ENCODE assay signal across 16 mouse cellular contexts in genomic region chr3:88630018-88630417, GRCm38 (mm10). TPM values are rescaled to one million over a fixed set of nuclear protein-coding genes. Genes with fewer than 3 reads are reported as not detected.
A peak's percentile ranks its signal among the peaks of the same experiment; 100 is the strongest.
DNase-seq lines count a peak whose midpoint lies in the region; ATAC-seq lines count a peak whose summit lies in the region.
"Had no signal": no experiment of that assay in that cellular context is flagged by ENCODE, and none has a peak within 500 bp of the region (broad histone marks: within the 10 kb centered on the region; RNA-seq: fewer than 3 reads in every experiment).

No protein-coding gene starts in this region.

- peaks cover 68% of the 10 kb centered on the region for H3K36me3 ChIP-seq in heart, embryonic 12.5 days
- peaks cover 30% of the 10 kb centered on the region for H3K36me3 ChIP-seq in limb, embryonic 11.5 days (ENCODE audit: control insufficient read depth, insufficient read depth, low read length)
- H3K36me3 ChIP-seq in limb, embryonic 10.5 days, result peaks cover 99% of the 10 kb centered on the region
- peaks cover 95% of the 10 kb centered on the region for H3K36me3 ChIP-seq in limb, embryonic 12.5 days

- DNase-seq in heart, postnatal 10 days, result no peak
- DNase-seq in limb, embryonic 11.5 days (ENCODE audit: low spot score), result no peak
- no peak for DNase-seq in limb, embryonic 10.5 days (ENCODE audit: low spot score)
- DNase-seq in embryo, embryonic 10 days (ENCODE audit: low spot score), result no peak

- 33% methylated on average over 9 of the region's 9 CpGs for WGBS in heart, embryonic 12.5 days
- WGBS in limb, embryonic 11.5 days, result 78% methylated on average over 9 of the region's 9 CpGs
- 85% methylated on average over 9 of the region's 9 CpGs for WGBS in limb, embryonic 10.5 days
- 73% methylated on average over 9 of the region's 9 CpGs for WGBS in limb, embryonic 12.5 days

- ATAC-seq in heart, embryonic 12.5 days (ENCODE audit: insufficient number of reproducible peaks, low FRiP score), result peak; percentile 34; the same call in 1 of the 2 replicates
- ATAC-seq in limb, embryonic 11.5 days (ENCODE audit: insufficient number of reproducible peaks, low FRiP score, low TSS enrichment, low read depth), result peak; percentile 57; the same call in 1 of the 2 replicates
- ATAC-seq in limb, embryonic 12.5 days (ENCODE audit: insufficient number of reproducible peaks, insufficient read depth, low FRiP score, low TSS enrichment, low read depth), result peak; percentile 77
- ATAC-seq in granulocyte monocyte progenitor cell, adult 5-6 weeks (replicated peaks; ENCODE audit: poor library complexity, severe bottlenecking), result no peak

- H3K27me3 ChIP-seq in heart, embryonic 12.5 days (replicated peaks), result no peaks in the 10 kb centered on the region
- no peaks in the 10 kb centered on the region for H3K27me3 ChIP-seq in limb, embryonic 11.5 days (ENCODE audit: control insufficient read depth, insufficient read depth, low read length)
- no peaks in the 10 kb centered on the region for H3K27me3 ChIP-seq in limb, embryonic 10.5 days (ENCODE audit: low read depth, poor library complexity, severe bottlenecking)
- no peaks in the 10 kb centered on the region for H3K27me3 ChIP-seq in limb, embryonic 12.5 days
- H3K27me3 ChIP-seq: CH12.LX; neural tube, embryonic 15.5 days had no signal

- H3K9ac ChIP-seq in heart, embryonic 12.5 days, result no peak overlapping the region; the same call in none of the 2 replicates
- H3K9ac ChIP-seq in limb, embryonic 11.5 days (ENCODE audit: low read length), result no peak overlapping the region
- H3K9ac ChIP-seq in limb, embryonic 12.5 days (replicated peaks), result no peak overlapping the region
- H3K9ac ChIP-seq: neural tube, embryonic 15.5 days had no signal

- H3K9me3 ChIP-seq in heart, embryonic 12.5 days (replicated peaks), result no peaks in the 10 kb centered on the region
- H3K9me3 ChIP-seq in limb, embryonic 11.5 days (ENCODE audit: control insufficient read depth, low read length), result no peaks in the 10 kb centered on the region
- no peaks in the 10 kb centered on the region for H3K9me3 ChIP-seq in limb, embryonic 10.5 days (replicated peaks)
- no peaks in the 10 kb centered on the region for H3K9me3 ChIP-seq in limb, embryonic 12.5 days
- H3K9me3 ChIP-seq: neural tube, embryonic 15.5 days had no signal

- intact Hi-C loops in heart, postnatal 10 days (cut with DNase I), result no loop called here

- H3K4me1 ChIP-seq in heart, embryonic 12.5 days (replicated peaks), result peaks cover 83% of the 10 kb centered on the region
- no peaks in the 10 kb centered on the region for H3K4me1 ChIP-seq in limb, embryonic 11.5 days (ENCODE audit: control insufficient read depth, insufficient read depth, low read length)
- peaks cover 22% of the 10 kb centered on the region for H3K4me1 ChIP-seq in limb, embryonic 10.5 days
- H3K4me1 ChIP-seq in brown adipose tissue, adult 24 weeks (ENCODE audit: control insufficient read depth, insufficient read depth, insufficient read length, low read length), result peaks cover 36% of the 10 kb centered on the region
- peaks cover 13% of the 10 kb centered on the region for H3K4me1 ChIP-seq in limb, embryonic 12.5 days (replicated peaks)

- H3K4me3 ChIP-seq in heart, embryonic 12.5 days, result no peak overlapping the region
- no peak overlapping the region for H3K4me3 ChIP-seq in limb, embryonic 11.5 days (ENCODE audit: low read depth, low read length)
- H3K4me3 ChIP-seq in limb, embryonic 10.5 days, result no peak overlapping the region
- no peak overlapping the region for H3K4me3 ChIP-seq in brown adipose tissue, adult 24 weeks (ENCODE audit: insufficient read depth, low read depth, low read length)
- H3K4me3 ChIP-seq in limb, embryonic 12.5 days (replicated peaks), result no peak overlapping the region
- H3K4me3 ChIP-seq: neural tube, embryonic 15.5 days had no signal

- peak overlapping the region; percentile 72 for H3K27ac ChIP-seq in heart, embryonic 12.5 days (ENCODE audit: poor library complexity, severe bottlenecking)
- no peak overlapping the region for H3K27ac ChIP-seq in limb, embryonic 11.5 days (replicated peaks; ENCODE audit: low read depth, low read length)
- H3K27ac ChIP-seq in limb, embryonic 10.5 days, result no peak overlapping the region
- 0 out of 2 replicates have a peak overlapping the region, but pooled peaks have one; percentile 6 for H3K27ac ChIP-seq in brown adipose tissue, adult 24 weeks (replicated peaks; ENCODE audit: low read depth, low read length)
- H3K27ac ChIP-seq in limb, embryonic 12.5 days, result no peak overlapping the region
- H3K27ac ChIP-seq: neural tube, embryonic 15.5 days had no signal

- H3K4me2 ChIP-seq in heart, embryonic 12.5 days, result peak overlapping the region; percentile 22
- H3K4me2 ChIP-seq in limb, embryonic 11.5 days (ENCODE audit: low read depth, severe bottlenecking), result no peak overlapping the region
- no peak overlapping the region for H3K4me2 ChIP-seq in limb, embryonic 12.5 days
- H3K4me2 ChIP-seq: neural tube, embryonic 15.5 days had no signal

RNA-seq across cellular contexts. Expression of gene Rxfp4, which starts 22.9 kb away (rescaled TPM):
- not detected in 2 replicates for polyA plus RNA-seq in heart, embryonic 12.5 days (2016; fragmentation: Nextera tagmentation; extraction: Ambion mirVana)
- total RNA-seq in heart, postnatal 10 days (2021), result not detected
- not detected in 2 replicates for polyA plus RNA-seq in limb, embryonic 11.5 days (2014; fragmentation: Nextera tagmentation; extraction: Ambion mirVana)
- not detected in 2 replicates for polyA plus RNA-seq in limb, embryonic 10.5 days (2016; fragmentation: Nextera tagmentation; extraction: Ambion mirVana)
- not detected in 2 replicates for polyA plus RNA-seq in brown adipose tissue, adult 24 weeks (2012; ENCODE audit: insufficient read depth, insufficient read length, missing spikeins)
- not detected in 2 replicates for polyA plus RNA-seq in limb, embryonic 12.5 days (2016; fragmentation: Nextera tagmentation; extraction: Ambion mirVana)
- not detected in 2 replicates for total RNA-seq in granulocyte monocyte progenitor cell, adult 5-6 weeks (2014; fragmentation: Nextera tagmentation)
- total RNA-seq in granulocyte monocyte progenitor cell, adult 5-6 weeks (2017), result not detected in 2 replicates
- total RNA-seq: CH12.LX; gastrocnemius, postnatal 4 days; left cerebral cortex, adult 8-10 months; megakaryocyte-erythroid progenitor cell, adult 5-6 weeks had no signal
- polyA plus RNA-seq: brain, embryonic 14.5 days; intestine, embryonic 14.5 days; neural tube, embryonic 15.5 days; testis, adult 2 months had no signal

RNA-seq across cellular contexts. Expression of gene Arhgef2, which starts 24.3 kb away (rescaled TPM):
- polyA plus RNA-seq in heart, embryonic 12.5 days (2016; fragmentation: Nextera tagmentation; extraction: Ambion mirVana), result 84.5 and 91.8 TPM in 2 replicates
- total RNA-seq in heart, postnatal 10 days (2021), result 10 to 100 TPM; 89.5 to 96.3 TPM
- 132 and 134 TPM in 2 replicates for polyA plus RNA-seq in limb, embryonic 11.5 days (2014; fragmentation: Nextera tagmentation; extraction: Ambion mirVana)
- 103 and 119 TPM in 2 replicates for polyA plus RNA-seq in limb, embryonic 10.5 days (2016; fragmentation: Nextera tagmentation; extraction: Ambion mirVana)
- polyA plus RNA-seq in brown adipose tissue, adult 24 weeks (2012; ENCODE audit: insufficient read depth, insufficient read length, missing spikeins), result 13.7 and 23.6 TPM in 2 replicates
- 122 and 123 TPM in 2 replicates for polyA plus RNA-seq in limb, embryonic 12.5 days (2016; fragmentation: Nextera tagmentation; extraction: Ambion mirVana)
- total RNA-seq in granulocyte monocyte progenitor cell, adult 5-6 weeks (2014; fragmentation: Nextera tagmentation), result 125 and 137 TPM in 2 replicates
- total RNA-seq in granulocyte monocyte progenitor cell, adult 5-6 weeks (2017), result 59.1 and 73.5 TPM in 2 replicates

RNA-seq across cellular contexts. Expression of gene Ssr2, which starts 54.3 kb away (rescaled TPM):
- 181 and 185 TPM in 2 replicates for polyA plus RNA-seq in heart, embryonic 12.5 days (2016; fragmentation: Nextera tagmentation; extraction: Ambion mirVana)
- total RNA-seq in heart, postnatal 10 days (2021), result 100 to 1,000 TPM; 127 to 130 TPM
- polyA plus RNA-seq in limb, embryonic 11.5 days (2014; fragmentation: Nextera tagmentation; extraction: Ambion mirVana), result 220 and 233 TPM in 2 replicates
- 199 and 202 TPM in 2 replicates for polyA plus RNA-seq in limb, embryonic 10.5 days (2016; fragmentation: Nextera tagmentation; extraction: Ambion mirVana)
- polyA plus RNA-seq in brown adipose tissue, adult 24 weeks (2012; ENCODE audit: insufficient read depth, insufficient read length, missing spikeins), result 84.2 and 89.0 TPM in 2 replicates
- polyA plus RNA-seq in limb, embryonic 12.5 days (2016; fragmentation: Nextera tagmentation; extraction: Ambion mirVana), result 184 and 190 TPM in 2 replicates
- total RNA-seq in granulocyte monocyte progenitor cell, adult 5-6 weeks (2014; fragmentation: Nextera tagmentation), result 401 and 434 TPM in 2 replicates
- 225 and 243 TPM in 2 replicates for total RNA-seq in granulocyte monocyte progenitor cell, adult 5-6 weeks (2017)

RNA-seq across cellular contexts. Expression of gene Khdc4, which starts 55.6 kb away (rescaled TPM):
- polyA plus RNA-seq in heart, embryonic 12.5 days (2016; fragmentation: Nextera tagmentation; extraction: Ambion mirVana), result 75.3 and 75.6 TPM in 2 replicates
- total RNA-seq in heart, postnatal 10 days (2021), result 10 to 100 TPM; 39.5 to 42.9 TPM
- polyA plus RNA-seq in limb, embryonic 11.5 days (2014; fragmentation: Nextera tagmentation; extraction: Ambion mirVana), result 110 and 122 TPM in 2 replicates
- 103 and 111 TPM in 2 replicates for polyA plus RNA-seq in limb, embryonic 10.5 days (2016; fragmentation: Nextera tagmentation; extraction: Ambion mirVana)
- polyA plus RNA-seq in brown adipose tissue, adult 24 weeks (2012; ENCODE audit: insufficient read depth, insufficient read length, missing spikeins), result 17.1 and 28.6 TPM in 2 replicates
- polyA plus RNA-seq in limb, embryonic 12.5 days (2016; fragmentation: Nextera tagmentation; extraction: Ambion mirVana), result 127 and 128 TPM in 2 replicates
- 57.4 and 68.2 TPM in 2 replicates for total RNA-seq in granulocyte monocyte progenitor cell, adult 5-6 weeks (2014; fragmentation: Nextera tagmentation)
- total RNA-seq in granulocyte monocyte progenitor cell, adult 5-6 weeks (2017), result 35.4 and 49.3 TPM in 2 replicates

Comparison
In these comparisons a context has a peak if more than half of its experiments do, and no peak if none do; other contexts are left out.
1. H3K27ac ChIP-seq: peak in heart, embryonic 12.5 days (single experiment) and brown adipose tissue, adult 24 weeks (single experiment); none in limb, embryonic 11.5 days (single experiment), limb, embryonic 10.5 days (single experiment) and limb, embryonic 12.5 days (single experiment).